Mouse (Mus musculus): ENCODE measurements around the gene Skil. TPM values are rescaled to one million over a fixed set of nuclear protein-coding genes. Genes with fewer than 3 reads are reported as not detected.

Gene Skil
- total RNA-seq, 2 experiments from 2014 or later, result 9.6 to 10.5 TPM

- no peak for DNase-seq
- intact Hi-C loops (cut with DNase I), result no loop called here
These were observed 70.9 kb downstream of the Skil start for GRCm38 (mm10) chr3:31165803-31166202.

- intact Hi-C loops (cut with DNase I), result no loop called here
- no peak for DNase-seq
These were observed 71.6 kb downstream of the Skil start for GRCm38 (mm10) chr3:31166365-31166871.

Other genes with a start within 250 kb of the Skil start
- under 1 TPM; 0.33 to 0.84 TPM for gene Gpr160, start 239.1 kb upstream of the Skil start, total RNA-seq (2021)
- gene Phc3, start 125.6 kb upstream of the Skil start, total RNA-seq (2021), result 10 to 100 TPM in 1 of 2 experiments, 1 to 10 TPM in 1; 9.3 to 11.6 TPM
- gene Prkci, start 99.3 kb upstream of the Skil start, total RNA-seq (2021), result 1 to 10 TPM; 2.8 to 3.0 TPM
- gene Cldn11, start 54.9 kb downstream of the Skil start, total RNA-seq (2021), result under 1 TPM; 0.30 to 0.36 TPM
- under 1 TPM in 1 of 2 experiments, not detected in 1; 0.10 TPM for gene Slc7a14, start 215.3 kb downstream of the Skil start, total RNA-seq (2021)

All from gastrocnemius, postnatal 36 days (tissue).